28 mouse cellular contexts compared by ENCODE assay signal in genomic region chr2:42598374-42598773, GRCm38 (mm10). TPM values are rescaled to one million over a fixed set of nuclear protein-coding genes. Genes with fewer than 3 reads are reported as not detected.
DNase-seq lines count a peak whose midpoint lies in the region; ATAC-seq and TF ChIP-seq lines count a peak whose summit lies in the region.
"Had no signal": no experiment of that assay in that cellular context is flagged by ENCODE, and none has a peak within 500 bp of the region (broad histone marks: within the 10 kb centered on the region; RNA-seq: fewer than 3 reads in every experiment).

No protein-coding gene starts in this region.

- DNase-seq in hindbrain, postnatal 0 days (ENCODE audit: low spot score): peak; percentile 7
- DNase-seq in midbrain, embryonic 14.5 days: peak; percentile 23
- peak; percentile 53 for DNase-seq in brain, adult 2 months (ENCODE audit: low read depth, low spot score)
- DNase-seq in brain, embryonic 14.5 days (ENCODE audit: low read depth): peak; percentile 25
- DNase-seq in retina, embryonic 14.5 days (ENCODE audit: low spot score): no peak
- DNase-seq in thymus, postnatal 10 days (ENCODE audit: low spot score in 2 of 2): no peak
- DNase-seq: adrenal gland, adult 2 months; adrenal gland, postnatal 10 days; adrenal gland, postnatal 25 days; cerebellum, adult 11 months; cerebellum, adult 18-20 months; cerebellum, adult 8-10 months; cerebellum, adult 9-11 months; cerebellum, postnatal 14 days; cerebellum, postnatal 36 days; embryo, embryonic 11 days had no signal

- TF ChIP-seq CTCF in hindbrain, postnatal 0 days (IDR thresholded peaks at IDR 0.05; ENCODE audit: low read depth): no peak
- no peak for TF ChIP-seq CTCF in brain, embryonic 14.5 days (IDR thresholded peaks at IDR 0.05; ENCODE audit: borderline replicate concordance, extremely low read depth, insufficient read depth, insufficient read length)

- H3K4me3 ChIP-seq in hindbrain, postnatal 0 days (ENCODE audit: low read length): no peak overlapping the region
- H3K4me3 ChIP-seq in hindbrain, embryonic 16.5 days (ENCODE audit: low read length): no peak overlapping the region
- no peak overlapping the region for H3K4me3 ChIP-seq in midbrain, embryonic 14.5 days (replicated peaks; ENCODE audit: low read depth, low read length)
- H3K4me3 ChIP-seq in midbrain, embryonic 15.5 days: no peak overlapping the region
- H3K4me3 ChIP-seq: embryonic facial prominence, embryonic 13.5 days; embryonic facial prominence, embryonic 15.5 days; erythroblast, embryonic 14.5 days; forebrain, embryonic 10.5 days; forebrain, embryonic 12.5 days had no signal

- no peak for ATAC-seq in hindbrain, postnatal 0 days
- ATAC-seq in hindbrain, embryonic 16.5 days: no peak
- no peak for ATAC-seq in midbrain, embryonic 14.5 days (ENCODE audit: low FRiP score, low TSS enrichment)
- no peak for ATAC-seq in midbrain, embryonic 15.5 days (replicated peaks)
- ATAC-seq: forebrain, embryonic 14.5 days; forebrain, embryonic 16.5 days had no signal

- no peaks in the 10 kb centered on the region for H3K36me3 ChIP-seq in hindbrain, postnatal 0 days (ENCODE audit: insufficient read depth, low read length)
- no peaks in the 10 kb centered on the region for H3K36me3 ChIP-seq in hindbrain, embryonic 16.5 days (ENCODE audit: control insufficient read depth, insufficient read depth, low read length)
- H3K36me3 ChIP-seq in midbrain, embryonic 14.5 days (ENCODE audit: control insufficient read depth, insufficient read depth, low read length): no peaks in the 10 kb centered on the region
- H3K36me3 ChIP-seq in midbrain, embryonic 15.5 days (replicated peaks): no peaks in the 10 kb centered on the region
- H3K36me3 ChIP-seq: embryonic facial prominence, embryonic 13.5 days; embryonic facial prominence, embryonic 15.5 days; forebrain, embryonic 10.5 days; forebrain, embryonic 12.5 days had no signal

- no peak overlapping the region for H3K27ac ChIP-seq in hindbrain, postnatal 0 days
- H3K27ac ChIP-seq in hindbrain, embryonic 16.5 days (ENCODE audit: low read depth, low read length): no peak overlapping the region
- H3K27ac ChIP-seq in midbrain, embryonic 14.5 days (replicated peaks; ENCODE audit: low read depth, low read length): no peak overlapping the region
- H3K27ac ChIP-seq in midbrain, embryonic 15.5 days: no peak overlapping the region
- H3K27ac ChIP-seq: embryonic facial prominence, embryonic 13.5 days; embryonic facial prominence, embryonic 15.5 days; forebrain, embryonic 10.5 days; forebrain, embryonic 12.5 days had no signal

- H3K4me2 ChIP-seq in hindbrain, postnatal 0 days (ENCODE audit: low read depth, low read length): no peak overlapping the region
- no peak overlapping the region for H3K4me2 ChIP-seq in hindbrain, embryonic 16.5 days (ENCODE audit: low read length)
- H3K4me2 ChIP-seq in midbrain, embryonic 14.5 days (ENCODE audit: low read length): no peak overlapping the region
- no peak overlapping the region for H3K4me2 ChIP-seq in midbrain, embryonic 15.5 days
- H3K4me2 ChIP-seq: embryonic facial prominence, embryonic 13.5 days; embryonic facial prominence, embryonic 15.5 days; forebrain, embryonic 12.5 days had no signal

- no peak for TF ChIP-seq POLR2A in brain, embryonic 14.5 days (IDR thresholded peaks at IDR 0.05; ENCODE audit: borderline replicate concordance, extremely low read depth, insufficient read depth, insufficient read length, poor library complexity, severe bottlenecking)

- WGBS in hindbrain, postnatal 0 days: 42% methylated on average over 2 of the region's 2 CpGs
- WGBS in hindbrain, embryonic 16.5 days: 56% methylated on average over 2 of the region's 2 CpGs
- WGBS in midbrain, embryonic 14.5 days: 55% methylated on average over 2 of the region's 2 CpGs
- WGBS in midbrain, embryonic 15.5 days: 60% methylated on average over 2 of the region's 2 CpGs

- H3K9me3 ChIP-seq in hindbrain, postnatal 0 days (ENCODE audit: low read length): no peaks in the 10 kb centered on the region
- H3K9me3 ChIP-seq in hindbrain, embryonic 16.5 days (ENCODE audit: control insufficient read depth, low read length): no peaks in the 10 kb centered on the region
- H3K9me3 ChIP-seq in midbrain, embryonic 14.5 days (ENCODE audit: control insufficient read depth, low read length): no peaks in the 10 kb centered on the region
- no peaks in the 10 kb centered on the region for H3K9me3 ChIP-seq in midbrain, embryonic 15.5 days
- H3K9me3 ChIP-seq: embryonic facial prominence, embryonic 13.5 days; embryonic facial prominence, embryonic 15.5 days; forebrain, embryonic 10.5 days; forebrain, embryonic 12.5 days had no signal

- no peak overlapping the region for H3K9ac ChIP-seq in hindbrain, postnatal 0 days (replicated peaks; ENCODE audit: low read length)
- H3K9ac ChIP-seq in hindbrain, embryonic 16.5 days (ENCODE audit: low read depth, low read length): no peak overlapping the region
- H3K9ac ChIP-seq in midbrain, embryonic 14.5 days (replicated peaks; ENCODE audit: low read length): no peak overlapping the region
- H3K9ac ChIP-seq in midbrain, embryonic 15.5 days: no peak overlapping the region
- H3K9ac ChIP-seq: embryonic facial prominence, embryonic 13.5 days; embryonic facial prominence, embryonic 15.5 days; forebrain, embryonic 12.5 days had no signal

- no peaks in the 10 kb centered on the region for H3K4me1 ChIP-seq in hindbrain, postnatal 0 days (ENCODE audit: insufficient read depth, low read length)
- H3K4me1 ChIP-seq in hindbrain, embryonic 16.5 days (ENCODE audit: control insufficient read depth, insufficient read depth, low read depth, low read length): no peaks in the 10 kb centered on the region
- no peaks in the 10 kb centered on the region for H3K4me1 ChIP-seq in midbrain, embryonic 14.5 days (ENCODE audit: control insufficient read depth, insufficient read depth, low read length)
- H3K4me1 ChIP-seq in midbrain, embryonic 15.5 days: no peaks in the 10 kb centered on the region
- H3K4me1 ChIP-seq: embryonic facial prominence, embryonic 13.5 days; embryonic facial prominence, embryonic 15.5 days; forebrain, embryonic 10.5 days; forebrain, embryonic 12.5 days had no signal

- H3K27me3 ChIP-seq in hindbrain, postnatal 0 days (ENCODE audit: insufficient read depth, low read length): no peaks in the 10 kb centered on the region
- no peaks in the 10 kb centered on the region for H3K27me3 ChIP-seq in hindbrain, embryonic 16.5 days (replicated peaks; ENCODE audit: control insufficient read depth, insufficient read depth, low read length)
- no peaks in the 10 kb centered on the region for H3K27me3 ChIP-seq in midbrain, embryonic 14.5 days (ENCODE audit: control insufficient read depth, insufficient read depth, low read length)
- no peaks in the 10 kb centered on the region for H3K27me3 ChIP-seq in midbrain, embryonic 15.5 days (replicated peaks)
- H3K27me3 ChIP-seq: embryonic facial prominence, embryonic 13.5 days; embryonic facial prominence, embryonic 15.5 days; forebrain, embryonic 12.5 days had no signal

RNA-seq across cellular contexts. Expression of gene Lrp1b, which starts 55.0 kb away (rescaled TPM):
- total RNA-seq in hindbrain, postnatal 0 days (2014; rRNA removed): 19.9 and 33.6 TPM in 2 replicates
- 14.8 and 15.5 TPM in 2 replicates for polyA plus RNA-seq in hindbrain, postnatal 0 days (2015; fragmentation: Nextera tagmentation; extraction: Ambion mirVana)
- 16.8 and 22.2 TPM in 2 replicates for polyA plus RNA-seq in hindbrain, embryonic 16.5 days (2015; fragmentation: Nextera tagmentation; extraction: Ambion mirVana)
- 17.8 and 20.2 TPM in 2 replicates for polyA plus RNA-seq in midbrain, embryonic 14.5 days (2014; fragmentation: Nextera tagmentation; extraction: Ambion mirVana)
- polyA plus RNA-seq in midbrain, embryonic 15.5 days (2015; fragmentation: Nextera tagmentation; extraction: Ambion mirVana): 18.5 and 22.6 TPM in 2 replicates
- polyA plus RNA-seq in brain, embryonic 14.5 days (2012; rRNA removed): 3.9 and 6.5 TPM in 2 replicates
- total RNA-seq: common myeloid progenitor, adult 5-6 weeks; MEL had no signal
- polyA plus RNA-seq: C2C12; erythroblast, embryonic 14.5 days had no signal

Comparison
In these comparisons a context has a peak if more than half of its experiments do, and no peak if none do; other contexts are left out.
1. DNase-seq: peak in hindbrain, postnatal 0 days (single experiment), midbrain, embryonic 14.5 days (single experiment), brain, adult 2 months (single experiment) and brain, embryonic 14.5 days (single experiment); none in retina, embryonic 14.5 days (single experiment) and thymus, postnatal 10 days (0 of 2).